In genomic region chr13:112099953-112100591, GRCm38 (mm10) we compare ENCODE assay signal across 8 mouse cellular contexts.
DNase-seq lines count a peak whose midpoint lies in the region; ATAC-seq lines count a peak whose summit lies in the region.

No protein-coding gene starts in this region.

- peak overlapping the region; percentile 92 for H3K27ac ChIP-seq in lung, embryonic 15.5 days
- H3K27ac ChIP-seq in heart, embryonic 16.5 days (ENCODE audit: low read length) = peak overlapping the region; percentile 53; the same call in 1 of the 2 replicates
- no peak overlapping the region for H3K27ac ChIP-seq in liver, embryonic 15.5 days (replicated peaks)
- peak overlapping the region; percentile 92 for H3K27ac ChIP-seq in stomach, embryonic 16.5 days (ENCODE audit: low read length)

- H3K9me3 ChIP-seq in lung, embryonic 15.5 days = no peaks in the 10 kb centered on the region
- H3K9me3 ChIP-seq in heart, embryonic 16.5 days (replicated peaks; ENCODE audit: control insufficient read depth, low read length) = no peaks in the 10 kb centered on the region
- no peaks in the 10 kb centered on the region for H3K9me3 ChIP-seq in liver, embryonic 15.5 days (replicated peaks)
- H3K9me3 ChIP-seq in stomach, embryonic 16.5 days (replicated peaks; ENCODE audit: control insufficient read depth, low read length) = no peaks in the 10 kb centered on the region

- H3K27me3 ChIP-seq in lung, embryonic 15.5 days = no peaks in the 10 kb centered on the region
- no peaks in the 10 kb centered on the region for H3K27me3 ChIP-seq in heart, embryonic 16.5 days (ENCODE audit: control insufficient read depth, insufficient read depth, low read length)
- H3K27me3 ChIP-seq in liver, embryonic 15.5 days = peaks cover 91% of the 10 kb centered on the region
- H3K27me3 ChIP-seq in stomach, embryonic 16.5 days (ENCODE audit: control insufficient read depth, insufficient read depth, low read length) = no peaks in the 10 kb centered on the region

- H3K9ac ChIP-seq in lung, embryonic 15.5 days = peak overlapping the region; percentile 39
- H3K9ac ChIP-seq in heart, embryonic 16.5 days (ENCODE audit: low read length) = peak overlapping the region; percentile 63; the same call in 1 of the 2 replicates
- H3K9ac ChIP-seq in liver, embryonic 15.5 days = no peak overlapping the region
- H3K9ac ChIP-seq in stomach, embryonic 16.5 days (ENCODE audit: low read length) = 0 out of 2 replicates have a peak overlapping the region, but pooled peaks have one; percentile 72

- H3K4me1 ChIP-seq in lung, embryonic 15.5 days = peaks cover 21% of the 10 kb centered on the region
- peaks cover 13% of the 10 kb centered on the region for H3K4me1 ChIP-seq in heart, embryonic 16.5 days (ENCODE audit: control insufficient read depth, insufficient read depth, low read length)
- peaks cover 15% of the 10 kb centered on the region for H3K4me1 ChIP-seq in liver, embryonic 15.5 days (replicated peaks)
- H3K4me1 ChIP-seq in stomach, embryonic 16.5 days (ENCODE audit: control insufficient read depth, insufficient read depth, low read length) = peaks cover 9% of the 10 kb centered on the region

- H3K36me3 ChIP-seq in lung, embryonic 15.5 days = no peaks in the 10 kb centered on the region
- no peaks in the 10 kb centered on the region for H3K36me3 ChIP-seq in heart, embryonic 16.5 days (ENCODE audit: control insufficient read depth, insufficient read depth)
- no peaks in the 10 kb centered on the region for H3K36me3 ChIP-seq in liver, embryonic 15.5 days (replicated peaks)
- H3K36me3 ChIP-seq in stomach, embryonic 16.5 days (ENCODE audit: control insufficient read depth, insufficient read depth, low read length) = no peaks in the 10 kb centered on the region

- peak; percentile 43 for ATAC-seq in lung, embryonic 15.5 days (ENCODE audit: borderline replicate concordance, extremely low read depth, low FRiP score, low TSS enrichment)
- ATAC-seq in heart, embryonic 16.5 days (replicated peaks; ENCODE audit: extremely low read depth, insufficient read depth, low FRiP score) = no peak
- ATAC-seq in liver, embryonic 15.5 days (ENCODE audit: insufficient read depth) = no peak
- peak; percentile 17; the same call in 1 of the 2 replicates for ATAC-seq in stomach, embryonic 16.5 days (ENCODE audit: insufficient read depth, low FRiP score)
- no peak for ATAC-seq in granulocyte monocyte progenitor cell, adult 5-6 weeks (replicated peaks; ENCODE audit: poor library complexity, severe bottlenecking)

- WGBS in lung, embryonic 15.5 days = 42% methylated on average over 7 of the region's 7 CpGs
- 57% methylated on average over 7 of the region's 7 CpGs for WGBS in heart, embryonic 16.5 days
- 46% methylated on average over 7 of the region's 7 CpGs for WGBS in liver, embryonic 15.5 days (ENCODE audit: insufficient replicate concordance)
- WGBS in stomach, embryonic 16.5 days = 34% methylated on average over 7 of the region's 7 CpGs

- DNase-seq in lung, postnatal 25 days (ENCODE audit: low spot score) = no peak
- DNase-seq in adrenal gland, postnatal 10 days = no peak
- no peak for DNase-seq in testis, postnatal 14 days (ENCODE audit: low spot score)

- H3K4me2 ChIP-seq in lung, embryonic 15.5 days = peak overlapping the region; percentile 73
- peak overlapping the region; percentile 78 for H3K4me2 ChIP-seq in heart, embryonic 16.5 days (ENCODE audit: low read depth, low read length)
- H3K4me2 ChIP-seq in liver, embryonic 15.5 days = peak overlapping the region; percentile 71
- H3K4me2 ChIP-seq in stomach, embryonic 16.5 days (ENCODE audit: low read depth, low read length) = peak overlapping the region; percentile 92

- peak overlapping the region; percentile 49 for H3K4me3 ChIP-seq in lung, embryonic 15.5 days
- H3K4me3 ChIP-seq in heart, embryonic 16.5 days (ENCODE audit: low read length) = peak overlapping the region; percentile 59
- H3K4me3 ChIP-seq in liver, embryonic 15.5 days (replicated peaks) = peak overlapping the region; percentile 49; the same call in 1 of the 2 replicates
- H3K4me3 ChIP-seq in stomach, embryonic 16.5 days (replicated peaks; ENCODE audit: low read length) = peak overlapping the region; percentile 54

Comparison
In these comparisons a context has a peak if more than half of its experiments do, and no peak if none do; other contexts are left out.
1. ATAC-seq: peak in lung, embryonic 15.5 days (single experiment) and stomach, embryonic 16.5 days (single experiment); none in heart, embryonic 16.5 days (single experiment), liver, embryonic 15.5 days (single experiment) and granulocyte monocyte progenitor cell, adult 5-6 weeks (single experiment).
2. Peak in every context shown above with its lines, with median percentiles within 50 percentile points of each other: H3K4me2 ChIP-seq and H3K4me3 ChIP-seq.